Mouse (Mus musculus) lung, embryonic 16.5 days (tissue): ENCODE results near the gene Zbtb39. TPM values are rescaled to one million over a fixed set of nuclear protein-coding genes. Genes with fewer than 3 reads are reported as not detected.
"Not testable (repeated sequence)": the region's sequence is repeated elsewhere in the genome, so short reads cannot be mapped to it uniquely, and the experiment has no call there.

Experiments
- ATAC-seq: fragments of 200-750 bp; cut with Nextera tagmentation; 2 replicates; pipeline ENCODE4 v1.8.0; 2017; ENCODE audit warnings: low read depth, mild to moderate bottlenecking, moderate library complexity
- H3K27ac ChIP-seq: fragments of 300-500 bp; sonication (generic); 2 replicates; pipeline ENCODE4 v1.5.1; 2014; ENCODE audit warnings: mild to moderate bottlenecking, control low read depth, low read length
- H3K27me3 ChIP-seq: fragments of 300-500 bp; sonication (generic); 2 replicates; pipeline ENCODE4 v1.6.1; 2014; ENCODE audit warnings: low read depth, low read length, mixed read lengths; ENCODE audit not compliant: control insufficient read depth, insufficient read depth
- H3K36me3 ChIP-seq: fragments of 300-500 bp; sonication (generic); 2 replicates; pipeline ENCODE4 v1.6.1; 2014; ENCODE audit warnings: low read length; ENCODE audit not compliant: control insufficient read depth, insufficient read depth
- H3K4me1 ChIP-seq: fragments of 300-500 bp; sonication (generic); replicated peaks from 2 replicates; pipeline ENCODE4 v1.6.1; 2014; ENCODE audit warnings: low read length, mixed read lengths; ENCODE audit not compliant: control insufficient read depth, insufficient read depth
- H3K4me2 ChIP-seq: fragments of 300-500 bp; sonication (generic); 2 replicates; pipeline ENCODE4 v1.6.1; 2014; ENCODE audit warnings: low read depth, low read length, control low read depth
- H3K4me3 ChIP-seq: fragments of 300-500 bp; sonication (generic); 2 replicates; pipeline ENCODE4 v1.5.1; 2014; ENCODE audit warnings: mild to moderate bottlenecking, low read length, control low read depth
- H3K9ac ChIP-seq: fragments of 300-500 bp; sonication (generic); 2 replicates; pipeline ENCODE4 v1.6.1; 2014; ENCODE audit warnings: low read length, control low read depth
- H3K9me3 ChIP-seq: fragments of 300-500 bp; sonication (generic); 2 replicates; pipeline ENCODE4 v1.6.1; 2016; ENCODE audit warnings: low read length; ENCODE audit not compliant: control insufficient read depth
- WGBS: fragments of 180-500 bp; shearing (Covaris S2); extraction: QIAGEN DNeasy Blood & Tissue Kit; methylation state at CpG from one replicate; pipeline ENCODE4 v1.1.7; 2014; 5-methylcytosine and 5-hydroxymethylcytosine counted together
- polyA plus RNA-seq: library from polyadenylated mRNA; unstranded; fragments of >200 nt; fragmentation: Nextera tagmentation; extraction: Ambion mirVana; gene quantifications from 2 replicates; pipeline ENCODE4 v1.2.1, GENCODE M21; 2015

The Zbtb39 gene
- polyA plus RNA-seq, 1 experiment from 2014 or later: 2.3 TPM

- 53% methylated on average over 8 of the region's 9 CpGs for WGBS
- no peaks in the 10 kb centered on the region for H3K36me3 ChIP-seq
- no peak for ATAC-seq
- peaks cover 8% of the 10 kb centered on the region for H3K4me1 ChIP-seq
- H3K4me3 ChIP-seq: no peak within 1 kb of the TSS
- H3K27ac ChIP-seq: 0 out of 2 replicates have a peak within 1 kb of the TSS, but pooled peaks have one; percentile 20
- H3K9ac ChIP-seq: no peak within 1 kb of the TSS
- H3K9me3 ChIP-seq: no peaks in the 10 kb centered on the region
- no peaks in the 10 kb centered on the region for H3K27me3 ChIP-seq
- no peak within 1 kb of the TSS for H3K4me2 ChIP-seq
Measured at GRCm38 (mm10) chr10:127759181-127760110, 20.1 kb downstream of the Zbtb39 start, which contains the start of the genes Rdh1 and Rdh16f1. TSS of gene Rdh1 (plus strand) at chr10:127759721. TSS of gene Rdh16f1 (plus strand) at chr10:127759787.

DNA sequence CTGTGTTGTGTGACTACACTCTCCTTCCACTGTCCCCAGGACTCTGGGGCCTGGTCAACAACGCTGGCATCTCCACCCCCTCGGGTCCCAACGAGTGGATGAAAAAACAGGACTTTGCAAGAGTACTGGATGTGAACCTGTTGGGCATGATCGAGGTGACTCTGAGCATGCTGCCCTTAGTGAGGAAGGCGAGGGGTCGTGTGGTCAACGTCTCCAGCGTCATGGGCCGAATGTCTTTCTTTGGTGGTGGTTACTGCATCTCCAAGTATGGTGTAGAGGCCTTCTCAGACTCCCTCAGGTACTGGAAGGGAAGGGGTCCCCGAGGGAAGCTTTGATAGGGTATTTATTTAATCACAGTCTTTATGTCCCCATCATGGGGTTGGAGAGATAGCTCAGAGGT is 23.6 kb downstream of the Zbtb39 start:
- not testable (repeated sequence) for H3K27me3 ChIP-seq, H3K27ac ChIP-seq, H3K36me3 ChIP-seq, H3K9ac ChIP-seq, H3K4me3 ChIP-seq, H3K4me1 ChIP-seq, H3K4me2 ChIP-seq, ATAC-seq, H3K9me3 ChIP-seq
- WGBS: 81% methylated on average over 10 of the region's 10 CpGs

DNA sequence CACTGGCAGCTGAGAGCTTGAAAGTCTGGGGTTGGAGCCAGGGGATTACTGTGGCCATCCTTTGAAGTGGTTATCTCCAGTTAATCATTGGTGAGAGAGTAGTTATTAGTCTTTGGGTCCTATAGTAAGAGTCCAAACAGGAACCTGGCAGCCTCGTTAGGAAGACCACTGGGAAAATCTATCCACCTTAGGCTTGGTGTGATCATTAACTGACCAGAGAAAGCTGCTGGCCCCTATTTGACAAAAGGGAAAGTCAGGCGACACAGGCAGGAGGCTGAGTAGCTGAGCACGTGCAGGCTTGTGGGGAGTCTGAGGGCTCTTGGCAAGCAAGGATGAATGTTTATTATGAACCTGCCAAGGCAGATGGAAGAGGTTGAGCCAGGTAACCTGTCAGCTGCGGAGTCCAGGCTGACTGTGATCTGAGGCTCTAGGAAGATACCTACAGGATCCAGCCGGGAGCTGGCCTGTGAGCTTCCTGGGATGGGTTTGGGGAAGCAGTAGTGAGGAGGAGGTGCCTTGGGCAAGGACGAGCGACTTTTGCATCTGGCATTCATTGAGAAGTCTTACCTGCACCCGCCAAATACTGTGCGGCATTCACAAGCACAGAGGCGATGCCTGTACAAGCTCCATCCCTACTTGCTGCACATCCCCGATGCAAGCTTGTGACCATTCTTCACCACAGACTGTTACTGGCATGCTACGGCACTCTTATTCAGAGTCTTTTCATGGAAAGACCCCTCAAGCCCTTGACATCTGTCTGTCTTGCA is 24.8 kb downstream of the Zbtb39 start:
- H3K9ac ChIP-seq: no peak overlapping the region
- no peak overlapping the region for H3K4me2 ChIP-seq
- H3K27ac ChIP-seq: no peak overlapping the region
- H3K27me3 ChIP-seq: no peaks in the 10 kb centered on the region
- H3K4me1 ChIP-seq: no peaks in the 10 kb centered on the region
- H3K9me3 ChIP-seq: no peaks in the 10 kb centered on the region
- 47% methylated on average over 12 of the region's 12 CpGs for WGBS
- no peak for ATAC-seq
- no peak overlapping the region for H3K4me3 ChIP-seq
- H3K36me3 ChIP-seq: no peaks in the 10 kb centered on the region

DNA sequence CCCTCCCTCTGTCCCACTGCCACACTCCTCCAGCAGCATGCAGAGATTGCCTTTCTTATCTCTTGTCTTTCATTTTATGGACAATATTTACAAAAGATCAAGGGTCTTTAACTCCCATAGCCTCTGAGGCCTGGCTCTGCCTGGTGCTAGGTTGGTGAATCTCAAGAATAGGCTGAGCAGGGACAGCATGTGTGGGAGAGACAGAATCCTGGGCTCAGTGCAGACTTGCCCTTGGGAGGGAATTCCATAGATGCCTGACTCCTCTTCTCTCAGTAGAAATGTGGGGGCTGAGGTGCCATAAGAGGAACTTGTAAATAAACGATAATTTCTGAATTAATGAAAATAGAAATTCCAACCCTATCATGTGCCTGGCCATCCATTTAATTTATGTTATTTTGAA is 27.2 kb downstream of the Zbtb39 start:
- Histone ChIP-seq H3K4me3 (no peak overlapping the region), H3K4me1 (no peaks in the 10 kb centered on the region), H3K27ac (no peak overlapping the region), H3K9ac (no peak overlapping the region), H3K9me3 (no peaks in the 10 kb centered on the region), H3K4me2 (no peak overlapping the region), H3K27me3 (no peaks in the 10 kb centered on the region), H3K36me3 (no peaks in the 10 kb centered on the region)
- ATAC-seq: no peak
- 52% methylated on average over 1 of the region's 1 CpGs for WGBS

GRCm38 (mm10) chr10:127776011-127776410 is 36.7 kb downstream of the Zbtb39 start, which contains the start of gene Rdh9:
TSS of gene Rdh9 (plus strand) at chr10:127776386.
- H3K9ac ChIP-seq: no peak within 1 kb of the TSS
- no peak within 1 kb of the TSS for H3K4me2 ChIP-seq
- H3K27me3 ChIP-seq: no peaks in the 10 kb centered on the region
- H3K36me3 ChIP-seq: no peaks in the 10 kb centered on the region
- 49% methylated on average over 2 of the region's 2 CpGs for WGBS
- H3K9me3 ChIP-seq: no peaks in the 10 kb centered on the region
- H3K27ac ChIP-seq: no peak within 1 kb of the TSS
- no peak within 1 kb of the TSS for H3K4me3 ChIP-seq
- no peaks in the 10 kb centered on the region for H3K4me1 ChIP-seq
- ATAC-seq: no peak

GRCm38 (mm10) chr10:127782321-127782720 is 43.0 kb downstream of the Zbtb39 start:
- H3K27ac ChIP-seq, ATAC-seq, H3K9me3 ChIP-seq, H3K4me2 ChIP-seq, H3K27me3 ChIP-seq, H3K36me3 ChIP-seq, H3K4me1 ChIP-seq, H3K9ac ChIP-seq, H3K4me3 ChIP-seq: not testable (repeated sequence)
- 94% methylated on average over 17 of the region's 17 CpGs for WGBS

- not testable (repeated sequence) for H3K36me3 ChIP-seq, H3K27me3 ChIP-seq, H3K4me1 ChIP-seq, H3K9ac ChIP-seq, H3K9me3 ChIP-seq, H3K27ac ChIP-seq, ATAC-seq, H3K4me3 ChIP-seq, H3K4me2 ChIP-seq
- 66% methylated on average over 1 of the region's 1 CpGs for WGBS
Measured at GRCm38 (mm10) chr10:127785411-127785810, 46.1 kb downstream of the Zbtb39 start.
